Mouse (Mus musculus) naive thymus-derived CD4-positive, alpha-beta T cell, adult 2 months (primary cell): Measurements from ENCODE around the gene Mrs2.
"Not testable (repeated sequence)": the region's sequence is repeated elsewhere in the genome, so short reads cannot be mapped to it uniquely, and the experiment has no call there.

Experiments
- DNase-seq: peaks from one replicate; pipeline ENCODE4 v3.0.0-alpha.2; 2011; ENCODE audit warnings: low read depth

The Mrs2 gene

GRCm38 (mm10) chr13:24977820-24978342, 42.3 kb downstream of the Mrs2 start:
- DNase-seq, result no peak

DNA sequence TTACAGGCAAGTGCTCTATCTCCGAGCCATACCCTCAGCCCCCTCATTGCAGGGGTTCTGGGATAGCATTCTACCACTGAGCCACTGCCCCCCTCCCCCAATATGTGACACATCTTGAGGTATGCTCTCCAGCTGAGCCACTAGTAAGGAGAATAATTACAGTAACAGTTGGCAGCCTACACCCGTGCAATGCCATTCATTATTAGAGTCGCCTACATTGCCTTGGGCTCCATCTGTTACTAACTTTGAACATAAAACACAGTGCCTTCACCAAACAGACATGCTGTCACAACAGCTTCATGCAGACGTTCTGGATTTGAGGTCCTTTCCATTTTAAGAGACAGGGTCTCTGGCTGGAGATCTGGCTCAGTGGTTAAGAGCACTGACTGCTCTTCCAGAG, 43.8 kb downstream of the Mrs2 start:
- no peak for DNase-seq

GRCm38 (mm10) chr13:24971776-24972175, 48.4 kb downstream of the Mrs2 start:
- DNase-seq, result not testable (repeated sequence)

GRCm38 (mm10) chr13:24965846-24966201, 54.4 kb downstream of the Mrs2 start:
- no peak for DNase-seq

DNA sequence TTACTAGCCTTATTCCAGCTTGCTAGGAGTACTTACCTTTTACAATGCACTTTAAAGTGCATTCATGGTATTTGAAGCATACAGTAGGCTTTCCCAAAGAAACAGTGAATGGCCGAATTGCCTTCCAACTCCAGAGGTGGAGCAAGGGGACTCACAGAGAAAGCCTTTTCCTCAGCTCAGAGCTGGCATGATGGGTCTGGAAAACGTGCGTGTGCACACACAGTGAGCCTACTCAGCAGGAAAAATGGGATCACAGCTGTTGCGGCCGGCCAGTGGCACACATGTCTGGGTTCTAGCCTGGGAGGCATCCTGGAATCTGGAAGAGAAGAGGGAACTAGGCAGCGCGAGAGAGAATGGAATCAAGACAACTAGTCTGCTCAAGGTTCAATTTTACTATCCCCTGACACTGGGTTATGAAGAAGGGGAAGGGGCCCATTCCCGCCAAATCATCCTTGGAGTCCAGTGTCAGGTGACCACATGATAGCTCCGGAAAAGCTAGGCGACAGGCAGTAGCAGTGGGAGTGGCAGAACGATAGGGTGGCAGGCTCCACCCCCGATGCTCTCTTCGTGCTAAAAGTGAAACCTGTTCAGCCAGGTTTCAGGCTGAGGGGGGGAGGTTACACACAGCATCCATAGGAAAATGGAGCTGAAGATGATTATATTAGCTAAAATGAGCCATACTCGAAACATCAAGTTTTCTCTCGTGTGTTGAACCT, 54.9 kb downstream of the Mrs2 start:
- peak; percentile 67 for DNase-seq

DNA sequence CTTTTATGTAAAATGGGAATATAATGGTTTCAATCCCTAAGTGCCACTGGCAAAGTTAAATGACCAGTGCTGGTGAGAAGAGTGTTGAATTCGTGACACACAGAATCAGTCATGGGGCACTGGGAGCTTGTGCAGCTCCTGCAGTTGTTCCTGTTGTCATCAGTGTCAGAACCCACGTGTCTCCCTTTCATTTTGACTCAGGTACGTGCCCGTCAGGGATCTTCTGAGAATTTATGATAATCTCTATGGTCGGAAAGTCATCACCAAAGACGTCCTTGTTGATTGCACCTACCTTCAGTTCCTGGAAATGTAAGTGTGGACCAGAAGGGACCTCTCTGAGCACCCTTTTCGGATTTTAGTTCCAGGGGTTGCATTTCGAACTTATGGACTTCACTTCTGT, 58.1 kb downstream of the Mrs2 start:
- DNase-seq, result no peak

DNA sequence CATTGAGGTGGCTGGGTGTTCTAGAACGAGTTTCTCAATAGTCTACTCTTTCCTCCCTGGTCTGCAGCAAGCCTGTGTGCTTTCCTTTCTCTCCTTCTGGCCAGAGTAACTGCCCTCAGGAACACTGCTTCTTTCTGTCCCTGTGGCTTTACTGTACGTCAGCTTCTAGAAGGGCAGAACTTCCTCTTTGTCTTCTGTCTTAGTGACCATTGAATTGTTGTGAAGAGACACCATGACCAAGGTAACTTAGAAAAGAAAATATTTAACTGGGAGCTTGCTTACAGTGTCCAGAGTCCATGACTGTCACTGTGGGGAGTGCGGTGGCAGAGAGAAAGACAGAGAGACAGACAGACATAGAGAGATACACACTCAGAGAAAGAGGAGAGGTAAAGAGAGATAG, 60.1 kb downstream of the Mrs2 start:
- no peak for DNase-seq

- DNase-seq, result no peak
These were observed 61.5 kb downstream of the Mrs2 start for GRCm38 (mm10) chr13:24958671-24959070.

- DNase-seq, result no peak
These were observed 64.7 kb downstream of the Mrs2 start for GRCm38 (mm10) chr13:24955500-24955899.

DNA sequence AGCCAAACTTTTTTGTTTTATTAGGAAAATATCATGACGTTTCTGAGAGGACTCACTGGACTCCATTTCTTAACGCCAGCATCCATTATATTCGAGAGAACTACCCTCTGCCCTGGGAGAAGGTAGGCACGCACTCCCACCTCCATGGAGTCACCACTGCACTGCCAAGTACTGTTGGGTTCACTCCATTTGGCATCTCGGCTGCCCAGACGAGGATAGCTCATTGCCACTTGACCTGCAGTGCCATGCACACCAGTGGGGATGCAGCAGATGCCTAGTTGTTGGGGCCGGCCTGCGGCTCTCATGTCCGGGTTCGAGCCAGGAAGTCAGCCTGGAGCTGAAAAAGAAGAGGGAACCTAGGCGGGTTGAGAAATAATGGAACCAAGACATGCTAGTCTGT, 65.1 kb downstream of the Mrs2 start:
- no peak for DNase-seq

GRCm38 (mm10) chr13:24952659-24953058, 67.5 kb downstream of the Mrs2 start:
- no peak for DNase-seq

DNA sequence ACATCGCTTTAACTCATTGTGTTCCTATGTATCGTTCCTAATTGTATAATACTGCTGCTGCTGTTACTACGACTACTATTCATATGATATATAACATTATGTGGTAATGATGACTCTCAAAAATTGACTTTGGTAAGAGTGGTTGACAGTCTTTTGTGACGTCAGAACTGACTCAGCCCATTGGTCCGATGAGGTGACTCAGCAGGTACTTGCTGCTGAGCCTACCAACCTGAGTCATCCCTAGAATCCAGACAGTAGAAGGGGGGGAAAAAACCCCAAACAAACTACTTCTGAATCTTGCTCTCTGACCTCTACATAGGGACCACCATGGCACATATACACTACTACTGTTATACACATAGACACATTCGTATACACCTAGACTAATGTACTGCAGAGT, 71.3 kb downstream of the Mrs2 start:
- DNase-seq, result no peak

DNA sequence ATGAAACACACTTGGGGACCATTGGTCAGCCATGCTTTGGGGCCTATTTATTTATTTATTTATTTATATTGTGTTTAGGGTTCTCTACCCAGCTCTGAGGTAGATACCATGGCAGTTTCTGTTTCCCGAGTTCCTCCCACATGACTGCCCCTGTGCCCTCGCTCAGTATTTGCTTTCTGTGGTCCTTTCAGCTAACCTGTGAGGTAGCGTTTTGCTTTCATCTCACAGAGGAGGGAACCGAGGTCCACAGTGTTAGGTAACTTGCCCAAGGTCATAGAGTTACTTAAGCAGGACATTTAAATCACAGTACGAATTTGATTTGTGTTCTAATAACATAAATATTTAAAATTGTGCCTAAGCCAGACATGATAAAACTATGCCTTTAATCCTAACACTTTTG, 73.0 kb downstream of the Mrs2 start:
- DNase-seq, result no peak

- DNase-seq, result no peak
These were observed 74.6 kb downstream of the Mrs2 start for GRCm38 (mm10) chr13:24945567-24945966.

GRCm38 (mm10) chr13:24943303-24943702, 76.9 kb downstream of the Mrs2 start:
- no peak for DNase-seq

GRCm38 (mm10) chr13:24942512-24943282, 77.5 kb downstream of the Mrs2 start, which contains the start of gene Gpld1:
Gpld1 (plus strand) TSS chr13:24943152.
- DNase-seq, result no peak

DNA sequence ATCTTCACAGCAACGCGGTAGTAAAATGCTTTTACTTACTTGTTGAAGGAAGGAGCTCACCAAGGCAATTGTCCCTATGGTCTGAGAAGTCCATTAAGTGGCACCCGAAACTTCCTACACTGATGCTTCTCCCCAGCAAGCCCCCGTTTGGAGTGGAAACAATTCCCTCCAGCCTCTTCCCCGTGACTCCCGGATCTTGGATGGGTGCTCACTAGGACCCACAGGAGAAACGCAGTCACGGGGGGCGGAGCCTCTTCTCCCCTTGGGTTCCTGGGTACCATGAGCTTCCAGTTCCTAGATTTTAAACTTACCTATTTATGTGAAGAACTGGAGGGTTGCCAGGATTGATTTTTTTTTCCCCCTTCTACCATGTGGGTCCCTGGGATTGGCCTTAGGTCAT, 80.7 kb downstream of the Mrs2 start:
- DNase-seq, result no peak

GRCm38 (mm10) chr13:24938683-24939082, 81.5 kb downstream of the Mrs2 start:
- DNase-seq, result peak; percentile 77

DNA sequence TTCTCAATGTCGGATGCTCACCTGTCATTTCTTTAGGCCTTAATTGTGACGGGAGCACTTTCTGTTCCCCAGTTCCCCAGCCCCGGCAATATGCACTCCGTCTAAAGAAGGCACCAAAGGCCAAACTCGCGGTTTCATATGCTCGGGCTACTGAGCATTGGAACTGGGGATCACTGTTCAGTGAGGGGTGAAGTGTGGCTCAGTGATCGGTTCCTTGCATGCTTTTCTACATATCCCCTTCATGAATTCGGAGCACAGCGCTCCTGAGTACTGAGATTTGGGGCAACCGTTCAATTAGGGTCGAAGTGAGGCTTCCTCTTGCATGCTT, 82.4 kb downstream of the Mrs2 start:
- DNase-seq, result no peak
